Mouse (Mus musculus) granulocyte monocyte progenitor cell, adult 5-6 weeks (primary cell): Measurements from ENCODE around the gene Mapk14. TPM values are rescaled to one million over a fixed set of nuclear protein-coding genes. Genes with fewer than 3 reads are reported as not detected.
A peak's percentile ranks its signal among the peaks of the same experiment; 100 is the strongest.
"Not testable (repeated sequence)": the region's sequence is repeated elsewhere in the genome, so short reads cannot be mapped to it uniquely, and the experiment has no call there.

Source experiments
- ATAC-seq: replicated peaks from 2 replicates; pipeline ENCODE4 v1.8.0; 2016; ENCODE audit warnings: mild to moderate bottlenecking, moderate TSS enrichment, inconsistent platforms; ENCODE audit not compliant: poor library complexity, severe bottlenecking
- total RNA-seq, 2 experiments: library from RNA; stranded (forward) in 1 of 2; stranded (reverse) in 1 of 2; fragments of 200-712, 200-1000 nt in 1 of 2; fragments of >200 nt in 1 of 2; fragmentation: Nextera tagmentation in 1 of 2; gene quantifications; 2 replicates each; pipeline ENCODE4 v1.2.3; 2014 to 2017

The Mapk14 gene
- total RNA-seq, 2 experiments from 2014 or later = 101 to 123 TPM

GRCm38 (mm10) chr17:28697290-28698195 lies 6.4 kb downstream of the Mapk14 start:
- peak; percentile 59 for ATAC-seq

- no peak; the same call in 1 of the 2 replicates for ATAC-seq
Observed at GRCm38 (mm10) chr17:28698245-28698644, 7.1 kb downstream of the Mapk14 start.

GRCm38 (mm10) chr17:28698672-28699071 lies 7.5 kb downstream of the Mapk14 start:
- ATAC-seq = peak; percentile 10; the same call in 1 of the 2 replicates

- ATAC-seq = peak; percentile 39
Observed at GRCm38 (mm10) chr17:28699789-28700188, 8.7 kb downstream of the Mapk14 start.

GRCm38 (mm10) chr17:28701171-28701570 lies 10.0 kb downstream of the Mapk14 start:
- no peak for ATAC-seq

GRCm38 (mm10) chr17:28701737-28702136 lies 10.6 kb downstream of the Mapk14 start:
- ATAC-seq = no peak

- ATAC-seq = no peak
Observed at GRCm38 (mm10) chr17:28702646-28703045, 11.5 kb downstream of the Mapk14 start.

- ATAC-seq = no peak
Observed at GRCm38 (mm10) chr17:28706697-28707096, 15.6 kb downstream of the Mapk14 start.

- peak; percentile 51 for ATAC-seq
Observed at GRCm38 (mm10) chr17:28707136-28707627, 16.1 kb downstream of the Mapk14 start.

- no peak for ATAC-seq
Observed at GRCm38 (mm10) chr17:28707816-28708215, 16.7 kb downstream of the Mapk14 start.

GRCm38 (mm10) chr17:28708989-28709388 lies 17.9 kb downstream of the Mapk14 start:
- peak; percentile 53 for ATAC-seq

GRCm38 (mm10) chr17:28709552-28710290 lies 18.6 kb downstream of the Mapk14 start:
- ATAC-seq = peak; percentile 68

- no peak for ATAC-seq
Observed at GRCm38 (mm10) chr17:28710291-28710688, 19.2 kb downstream of the Mapk14 start.

GRCm38 (mm10) chr17:28711237-28711636 lies 20.1 kb downstream of the Mapk14 start:
- no peak for ATAC-seq

- ATAC-seq = no peak
Observed at GRCm38 (mm10) chr17:28712305-28712704, 21.2 kb downstream of the Mapk14 start.

GRCm38 (mm10) chr17:28714006-28714405 lies 22.9 kb downstream of the Mapk14 start:
- ATAC-seq = no peak

- no peak for ATAC-seq
Observed at GRCm38 (mm10) chr17:28715832-28716548, 24.9 kb downstream of the Mapk14 start.

GRCm38 (mm10) chr17:28717535-28717934 lies 26.4 kb downstream of the Mapk14 start:
- ATAC-seq = no peak

GRCm38 (mm10) chr17:28725783-28726182 lies 34.7 kb downstream of the Mapk14 start, which contains the start of gene AC170998.1:
TSS of gene AC170998.1 (plus strand) at chr17:28726083.
- no peak for ATAC-seq

- not testable (repeated sequence) for ATAC-seq
Observed at GRCm38 (mm10) chr17:28727511-28727910, 36.4 kb downstream of the Mapk14 start.
